Mouse (Mus musculus) neural tube, embryonic 11.5 days (tissue): ENCODE results near the gene Adssl1. TPM values are rescaled to one million over a fixed set of nuclear protein-coding genes. Genes with fewer than 3 reads are reported as not detected.

Experiments used
- ATAC-seq: fragments of 200-750 bp; cut with Nextera tagmentation; 2 replicates; pipeline ENCODE4 v1.8.0; 2017; ENCODE audit warnings: moderate number of reproducible peaks, mild to moderate bottlenecking, moderate TSS enrichment, moderate library complexity; ENCODE audit not compliant: insufficient read depth, low FRiP score, low TSS enrichment
- DNase-seq: peaks from one replicate; pipeline ENCODE4 v3.0.0-alpha.2; 2015; ENCODE audit warnings: low spot score
- H3K27ac ChIP-seq: fragments of 300-500 bp; sonication (generic); 2 replicates; pipeline ENCODE4 v1.5.1; 2014; ENCODE audit warnings: low read depth, mild to moderate bottlenecking, low read length
- H3K27me3 ChIP-seq: fragments of 300-500 bp; sonication (generic); 2 replicates; pipeline ENCODE4 v1.6.1; 2014; ENCODE audit warnings: mild to moderate bottlenecking, low read length, mixed read lengths; ENCODE audit not compliant: control insufficient read depth, insufficient read depth
- H3K36me3 ChIP-seq: fragments of 300-500 bp; sonication (generic); 2 replicates; pipeline ENCODE4 v1.6.1; 2014; ENCODE audit warnings: mild to moderate bottlenecking, low read length, moderate library complexity, mixed read lengths; ENCODE audit not compliant: control insufficient read depth, insufficient read depth
- H3K4me1 ChIP-seq: fragments of 300-500 bp; sonication (generic); 2 replicates; pipeline ENCODE4 v1.6.1; 2014; ENCODE audit warnings: low read length, mixed read lengths; ENCODE audit not compliant: control insufficient read depth, insufficient read depth
- H3K4me2 ChIP-seq: fragments of 300-500 bp; sonication (generic); 2 replicates; pipeline ENCODE4 v1.6.1; 2014; ENCODE audit warnings: low read depth, mild to moderate bottlenecking, moderate library complexity
- H3K4me3 ChIP-seq: fragments of 300-500 bp; sonication (generic); 2 replicates; pipeline ENCODE4 v1.5.1; 2014; ENCODE audit warnings: low read depth, low read length
- H3K9ac ChIP-seq: fragments of 300-500 bp; sonication (generic); 2 replicates; pipeline ENCODE4 v1.6.1; 2014; ENCODE audit warnings: mild to moderate bottlenecking, low read length
- H3K9me3 ChIP-seq: fragments of 300-500 bp; sonication (generic); 2 replicates; pipeline ENCODE4 v1.6.1; 2016; ENCODE audit warnings: low read length; ENCODE audit not compliant: control insufficient read depth
- WGBS: fragments of 180-500 bp; shearing (Covaris S2); extraction: QIAGEN DNeasy Blood & Tissue Kit; methylation state at CpG from one replicate; pipeline ENCODE4 v1.1.7; 2014; 5-methylcytosine and 5-hydroxymethylcytosine counted together
- polyA plus RNA-seq: library from polyadenylated mRNA; unstranded; fragments of >200 nt; fragmentation: Nextera tagmentation; extraction: Ambion mirVana; gene quantifications from 2 replicates; pipeline ENCODE4 v1.2.1, GENCODE M21; 2014

Gene Adssl1
- polyA plus RNA-seq, 1 experiment from 2014 or later, result 4.6 TPM

- 83% methylated on average over 9 of the region's 9 CpGs for WGBS
- Histone ChIP-seq H3K9ac (no peak overlapping the region), H3K4me1 (peaks cover 57% of the 10 kb centered on the region), H3K9me3 (no peaks in the 10 kb centered on the region), H3K36me3 (peaks cover 18% of the 10 kb centered on the region), H3K4me3 (no peak overlapping the region), H3K27me3 (no peaks in the 10 kb centered on the region), H3K27ac (no peak overlapping the region), H3K4me2 (no peak overlapping the region)
- DNase-seq (no peak), ATAC-seq (no peak)
These were observed 42.0 kb downstream of the Adssl1 start for GRCm38 (mm10) chr12:112661851-112662250.

- Histone ChIP-seq H3K27ac (peak overlapping the region; percentile 74), H3K9me3 (no peaks in the 10 kb centered on the region), H3K4me3 (no peak overlapping the region), H3K27me3 (no peaks in the 10 kb centered on the region), H3K4me2 (no peak overlapping the region), H3K9ac (peak overlapping the region; percentile 37), H3K36me3 (peaks cover 12% of the 10 kb centered on the region), H3K4me1 (peaks cover 57% of the 10 kb centered on the region)
- 87% methylated on average over 11 of the region's 11 CpGs for WGBS
- ATAC-seq, result no peak
- no peak for DNase-seq
These were observed 43.5 kb downstream of the Adssl1 start for GRCm38 (mm10) chr12:112663303-112663702.

GRCm38 (mm10) chr12:112663716-112664115, 43.9 kb downstream of the Adssl1 start:
- Histone ChIP-seq H3K4me3 (no peak overlapping the region), H3K9ac (peak overlapping the region; percentile 37), H3K36me3 (peaks cover 10% of the 10 kb centered on the region), H3K4me2 (0 out of 2 replicates have a peak overlapping the region, but pooled peaks have one; percentile 12), H3K27me3 (no peaks in the 10 kb centered on the region), H3K9me3 (no peaks in the 10 kb centered on the region), H3K4me1 (peaks cover 57% of the 10 kb centered on the region), H3K27ac (peak overlapping the region; percentile 74)
- 68% methylated on average over 12 of the region's 12 CpGs for WGBS
- ATAC-seq (peak; percentile 32), DNase-seq (peak; percentile 41)

- Histone ChIP-seq H3K36me3 (peaks cover 8% of the 10 kb centered on the region), H3K4me1 (peaks cover 57% of the 10 kb centered on the region), H3K4me3 (no peak overlapping the region), H3K27ac (peak overlapping the region; percentile 74), H3K9me3 (no peaks in the 10 kb centered on the region), H3K9ac (peak overlapping the region; percentile 37), H3K4me2 (peak overlapping the region; percentile 12; the same call in 1 of the 2 replicates), H3K27me3 (no peaks in the 10 kb centered on the region)
- peak; percentile 54 for DNase-seq
- WGBS, result 38% methylated on average over 2 of the region's 2 CpGs
- ATAC-seq, result peak; percentile 62
These were observed 44.3 kb downstream of the Adssl1 start for GRCm38 (mm10) chr12:112664124-112664523.

- Histone ChIP-seq H3K4me1 (peaks cover 57% of the 10 kb centered on the region), H3K4me2 (no peak overlapping the region), H3K9ac (no peak overlapping the region; the same call in 1 of the 2 replicates), H3K4me3 (no peak overlapping the region), H3K36me3 (peaks cover 7% of the 10 kb centered on the region), H3K27ac (peak overlapping the region; percentile 74), H3K27me3 (no peaks in the 10 kb centered on the region), H3K9me3 (no peaks in the 10 kb centered on the region)
- DNase-seq (no peak), ATAC-seq (no peak)
- WGBS, result 44% methylated on average over 5 of the region's 5 CpGs
These were observed 44.8 kb downstream of the Adssl1 start for GRCm38 (mm10) chr12:112664656-112665055.

- no peak overlapping the region for H3K4me3 ChIP-seq
- WGBS, result 62% methylated on average over 18 of the region's 18 CpGs
- H3K36me3 ChIP-seq, result peaks cover 12% of the 10 kb centered on the region
- peak; percentile 74 for DNase-seq
- no peaks in the 10 kb centered on the region for H3K9me3 ChIP-seq
- H3K9ac ChIP-seq, result no peak overlapping the region; the same call in 1 of the 2 replicates
- no peaks in the 10 kb centered on the region for H3K27me3 ChIP-seq
- ATAC-seq, result peak; percentile 20; the same call in 1 of the 2 replicates
- peaks cover 57% of the 10 kb centered on the region for H3K4me1 ChIP-seq
- H3K4me2 ChIP-seq, result no peak overlapping the region
- H3K27ac ChIP-seq, result peak overlapping the region; percentile 74
These were observed 45.6 kb downstream of the Adssl1 start for GRCm38 (mm10) chr12:112665445-112665844.

- H3K4me3 ChIP-seq, result no peak overlapping the region
- H3K4me2 ChIP-seq, result no peak overlapping the region
- no peaks in the 10 kb centered on the region for H3K27me3 ChIP-seq
- H3K4me1 ChIP-seq, result peaks cover 57% of the 10 kb centered on the region
- ATAC-seq, result no peak
- peaks cover 18% of the 10 kb centered on the region for H3K36me3 ChIP-seq
- WGBS, result 93% methylated on average over 9 of the region's 9 CpGs
- no peak overlapping the region for H3K9ac ChIP-seq
- H3K27ac ChIP-seq, result peak overlapping the region; percentile 74
- no peaks in the 10 kb centered on the region for H3K9me3 ChIP-seq
- no peak for DNase-seq
These were observed 46.2 kb downstream of the Adssl1 start for GRCm38 (mm10) chr12:112665881-112666544.

- Histone ChIP-seq H3K4me2 (no peak overlapping the region), H3K36me3 (peaks cover 20% of the 10 kb centered on the region), H3K27ac (no peak overlapping the region), H3K9me3 (no peaks in the 10 kb centered on the region), H3K4me3 (no peak overlapping the region), H3K4me1 (peaks cover 58% of the 10 kb centered on the region), H3K27me3 (no peaks in the 10 kb centered on the region), H3K9ac (no peak overlapping the region)
- DNase-seq, result no peak
- ATAC-seq, result no peak
- WGBS, result 90% methylated on average over 10 of the region's 10 CpGs
These were observed 47.9 kb downstream of the Adssl1 start for GRCm38 (mm10) chr12:112667619-112668297.
